Mouse (Mus musculus): ENCODE data around the gene Psmb5.
"Not testable (repeated sequence)": the region's sequence is repeated elsewhere in the genome, so short reads cannot be mapped to it uniquely, and the experiment has no call there.

Gene Psmb5

DNA sequence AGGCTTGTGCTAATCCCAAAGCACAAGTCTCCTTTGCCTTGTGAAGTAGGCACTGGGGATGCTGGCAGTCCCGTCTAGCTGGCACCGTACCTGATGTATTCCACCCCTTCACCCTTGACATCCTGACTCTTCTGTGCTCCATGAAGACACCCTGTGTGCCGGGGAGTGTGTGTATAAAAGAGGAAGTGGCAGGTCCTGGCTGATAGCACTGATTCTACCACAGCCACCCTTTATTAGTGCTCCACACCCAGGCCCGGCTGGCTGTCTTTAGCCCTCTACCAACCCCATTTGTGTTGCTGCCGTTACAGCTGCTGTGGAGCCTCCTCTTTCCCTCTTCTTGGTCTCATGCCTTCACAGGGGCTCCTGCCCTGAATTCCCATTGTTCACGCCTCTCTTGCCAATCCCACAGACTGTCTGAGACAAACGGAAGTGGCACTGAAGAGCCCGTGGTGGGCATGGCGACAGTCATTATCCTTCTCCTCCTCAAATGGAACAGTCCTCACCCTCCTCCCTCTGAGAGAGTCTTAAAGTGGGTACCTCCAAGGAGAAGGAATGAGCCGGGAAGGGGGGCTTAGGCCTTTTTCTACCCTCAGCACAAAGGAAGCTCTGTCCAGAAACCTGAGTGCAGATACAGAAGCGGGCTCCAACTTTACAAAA lies 12.9 kb upstream of the Psmb5 start:
- DNase-seq (ENCODE audit: low spot score) = no peak

DNA sequence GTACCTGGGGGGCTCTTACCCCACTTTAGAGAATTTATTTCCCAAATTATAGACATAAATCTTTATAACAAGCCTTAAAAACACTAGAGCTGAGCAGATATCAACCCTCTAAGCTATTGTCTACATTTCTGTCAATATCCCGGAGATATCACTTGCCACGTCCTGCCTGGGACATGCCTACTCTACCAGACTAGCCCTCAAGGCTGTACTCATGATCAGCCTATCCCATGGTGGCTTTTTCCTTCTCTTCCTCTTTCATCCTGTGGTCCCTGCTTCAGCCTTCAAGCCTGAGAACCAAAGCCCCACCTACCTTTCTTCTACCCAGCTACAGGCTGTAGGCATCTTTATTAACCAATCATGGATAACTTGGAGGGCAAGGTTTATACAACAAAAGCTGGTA lies 12.0 kb upstream of the Psmb5 start:
- no peak for DNase-seq (ENCODE audit: low spot score)

DNA sequence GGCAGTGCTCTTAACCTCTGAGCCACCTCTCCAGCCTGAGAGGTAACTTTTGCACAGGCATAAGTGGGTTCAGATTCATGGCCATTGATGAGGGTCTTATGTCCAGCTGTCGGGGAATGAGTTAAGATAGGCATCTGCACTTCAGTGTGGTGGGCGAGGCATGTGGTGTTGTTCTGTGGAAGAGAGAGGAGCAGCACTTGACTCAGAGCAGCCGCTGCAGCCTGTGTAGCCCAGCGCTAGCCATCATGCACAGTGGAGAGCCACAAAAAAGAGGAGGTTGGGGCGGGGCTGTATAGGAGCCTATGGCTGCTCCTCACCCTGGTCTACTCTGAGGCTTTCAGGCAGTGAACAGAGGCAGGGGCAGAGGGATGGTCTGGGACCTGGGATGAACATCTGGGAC lies 10.3 kb upstream of the Psmb5 start:
- no peak for DNase-seq (ENCODE audit: low spot score)

GRCm38 (mm10) chr14:54624976-54625375 lies 7.2 kb upstream of the Psmb5 start:
- no peak for DNase-seq (ENCODE audit: low spot score)

DNA sequence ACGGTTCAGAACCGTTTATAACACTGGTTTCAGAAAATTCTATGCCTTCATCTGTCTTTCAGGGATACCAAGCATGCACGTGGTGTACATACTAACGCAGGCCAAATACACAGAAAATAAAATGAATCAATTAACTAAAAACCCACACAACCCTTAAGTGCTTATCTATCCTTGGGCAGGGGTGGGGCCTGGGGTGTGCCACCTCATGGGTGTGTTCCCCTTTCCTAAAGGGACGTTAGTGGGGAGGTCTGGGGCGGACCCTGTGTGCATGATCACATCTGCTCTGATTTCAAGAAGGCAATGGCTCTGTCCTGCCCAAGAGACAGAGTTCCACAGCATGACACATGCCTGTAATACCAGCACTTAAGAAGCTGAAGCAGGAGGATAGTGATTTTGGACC lies 5.5 kb upstream of the Psmb5 start:
- no peak for DNase-seq (ENCODE audit: low spot score)

GRCm38 (mm10) chr14:54621133-54621532 lies 3.3 kb upstream of the Psmb5 start, which contains the start of gene Psmb11:
Psmb11 (plus strand) TSS chr14:54621433.
- no peak for DNase-seq (ENCODE audit: low spot score)

DNA sequence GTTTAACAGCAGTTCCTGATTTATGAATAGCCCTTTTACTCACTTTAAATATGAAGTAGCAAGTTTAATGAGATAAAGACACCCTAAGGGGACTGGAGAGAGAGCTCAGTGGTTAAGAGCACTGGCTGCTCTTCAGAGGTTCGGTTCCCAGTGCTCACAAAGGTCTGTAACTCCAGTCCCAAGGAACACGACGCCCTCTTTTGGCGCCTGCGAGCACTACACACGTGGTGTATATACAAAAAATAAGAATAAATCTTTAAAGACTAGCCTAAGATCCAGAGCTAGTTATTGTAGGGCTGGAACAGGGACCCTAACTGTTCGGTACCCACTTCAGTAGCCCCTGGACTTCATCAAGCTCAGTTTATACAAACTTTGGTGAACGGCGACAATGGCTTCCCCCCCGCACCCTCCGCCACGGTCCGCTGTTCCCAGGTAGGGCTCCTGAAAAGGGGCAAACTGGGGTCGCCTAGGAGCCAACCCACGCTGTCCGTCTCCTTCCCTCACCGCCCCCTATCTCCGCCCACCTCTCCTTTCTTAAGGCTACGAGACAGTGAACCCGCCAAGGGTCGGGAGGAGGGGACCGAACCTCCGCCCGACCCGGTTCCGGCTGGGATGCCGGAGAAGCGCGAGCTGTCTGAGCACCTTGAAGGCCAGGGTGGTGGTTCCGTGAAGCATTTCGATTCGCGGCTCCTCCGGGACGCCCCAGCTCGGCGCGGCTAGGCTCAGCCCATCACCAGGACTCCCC lies 498 bp downstream of the Psmb5 start:
- no peak for DNase-seq (ENCODE audit: low spot score)

GRCm38 (mm10) chr14:54616226-54616825 lies 1.5 kb downstream of the Psmb5 start:
- DNase-seq (ENCODE audit: low spot score) = no peak

- not testable (repeated sequence) for DNase-seq (ENCODE audit: low spot score)
These were observed 3.7 kb downstream of the Psmb5 start for GRCm38 (mm10) chr14:54614130-54614529.

DNA sequence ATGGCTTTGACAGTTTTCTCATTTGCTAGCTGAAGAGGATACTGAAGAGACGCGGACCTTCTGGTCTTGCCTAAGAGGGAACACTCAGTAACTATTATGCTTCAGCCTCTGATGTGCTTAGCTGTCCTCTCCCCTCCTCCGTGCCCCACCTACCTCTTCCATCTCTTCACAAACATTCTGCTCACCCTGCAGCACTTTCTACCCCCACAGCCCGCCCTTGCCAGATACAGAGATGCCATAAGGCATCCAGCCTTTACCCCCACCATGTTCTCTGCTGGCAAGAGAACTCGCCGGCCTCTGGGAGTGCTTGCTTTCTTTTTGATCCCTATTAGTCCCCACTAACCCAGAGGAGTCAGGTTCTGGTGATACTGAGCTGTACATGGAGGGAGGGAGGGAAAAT lies 7.2 kb downstream of the Psmb5 start:
- no peak for DNase-seq (ENCODE audit: low spot score)

GRCm38 (mm10) chr14:54609962-54610361 lies 7.9 kb downstream of the Psmb5 start:
- no peak for DNase-seq (ENCODE audit: low spot score)

DNA sequence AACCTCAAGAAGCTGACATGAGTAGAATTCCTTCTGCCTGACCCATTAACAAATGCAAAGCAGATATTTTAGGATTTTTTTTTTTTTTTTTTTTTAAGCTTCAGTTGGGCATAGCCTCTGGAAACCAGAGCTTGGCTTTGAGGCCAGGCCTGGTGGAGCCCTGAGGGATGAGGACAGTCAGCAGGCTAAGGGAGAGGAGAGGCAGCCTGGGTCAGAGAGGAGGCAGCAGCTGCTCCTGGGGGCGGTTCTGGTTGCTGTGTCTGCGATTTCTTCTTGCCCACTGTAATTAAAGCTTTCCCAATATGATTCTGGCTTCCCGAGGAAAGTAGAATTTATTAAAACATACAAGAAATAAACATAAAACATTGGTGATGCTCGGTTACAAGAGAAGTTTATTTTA lies 8.6 kb downstream of the Psmb5 start:
- no peak for DNase-seq (ENCODE audit: low spot score)

DNA sequence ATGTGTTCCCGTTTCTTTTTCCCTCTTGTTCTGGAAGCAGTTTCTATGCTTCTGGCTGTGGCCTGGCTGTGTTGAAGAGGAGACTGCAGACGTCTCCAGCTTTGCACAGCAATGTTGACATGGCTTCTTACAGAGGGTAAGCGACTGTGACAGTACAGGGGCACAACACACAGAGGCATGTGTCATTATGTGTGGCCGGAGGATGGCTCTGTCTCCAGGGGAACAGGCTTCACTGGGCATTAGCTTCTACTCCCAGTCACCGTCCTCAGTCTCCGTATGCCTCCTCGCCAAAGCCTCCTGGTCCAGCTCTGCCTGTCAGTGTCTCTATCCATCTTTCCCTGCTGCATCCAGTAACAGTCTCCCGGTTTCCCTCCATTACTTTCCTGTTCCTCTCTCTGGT lies 10.6 kb downstream of the Psmb5 start:
- no peak for DNase-seq (ENCODE audit: low spot score)

DNA sequence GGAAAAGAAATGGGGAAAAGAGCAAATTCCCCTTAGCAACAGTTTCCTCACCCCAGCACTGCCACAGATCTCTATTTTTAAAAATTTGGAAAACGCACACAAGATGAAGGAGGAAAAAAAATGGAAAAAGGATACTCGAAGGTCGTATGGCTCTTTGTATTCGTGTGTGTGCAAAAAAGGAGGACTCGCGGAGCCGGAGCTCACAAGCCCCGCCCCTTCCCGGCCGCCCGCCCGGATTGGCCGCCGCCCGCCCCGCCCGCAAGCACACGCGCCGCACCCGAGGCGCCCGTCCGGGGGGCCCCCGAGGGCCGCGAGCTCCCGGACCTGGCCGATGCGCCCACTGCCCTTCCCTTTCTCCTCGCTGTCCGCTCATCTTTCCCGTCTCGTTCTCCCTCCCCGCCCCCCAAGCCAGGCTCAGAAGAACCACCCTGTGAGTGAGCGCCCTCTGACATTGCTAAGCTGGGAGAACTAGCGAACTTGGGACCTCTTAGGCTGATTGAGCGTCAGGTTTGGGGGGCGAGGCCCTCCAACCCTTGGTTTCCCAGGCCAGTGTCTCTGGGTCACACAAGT lies 12.0 kb downstream of the Psmb5 start, which contains the start of gene 4931414P19Rik:
Gene 4931414P19Rik (minus strand): TSS at position 242 of the 570 bp plus-strand sequence.
- peak; percentile 88 for DNase-seq (ENCODE audit: low spot score)

DNA sequence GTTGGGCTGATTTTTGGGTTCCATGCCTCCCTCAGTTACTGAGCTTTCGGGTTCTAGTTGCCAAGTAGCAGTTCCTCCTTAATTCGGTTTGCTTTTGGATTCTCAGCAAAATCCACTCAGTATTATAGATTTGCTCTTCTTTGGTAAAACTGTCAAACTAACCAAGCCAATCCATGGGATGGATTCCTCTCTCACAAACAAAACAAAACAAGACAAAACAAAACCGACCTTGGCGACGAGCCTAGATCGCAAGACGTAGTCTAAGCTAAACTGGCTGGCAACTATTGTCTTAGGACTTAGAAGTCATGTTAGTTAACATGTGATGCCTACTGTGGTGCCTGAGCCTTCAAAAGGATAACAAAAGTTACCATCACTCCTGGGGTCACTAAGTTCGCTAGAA lies 14.1 kb downstream of the Psmb5 start:
- no peak for DNase-seq (ENCODE audit: low spot score)

DNA sequence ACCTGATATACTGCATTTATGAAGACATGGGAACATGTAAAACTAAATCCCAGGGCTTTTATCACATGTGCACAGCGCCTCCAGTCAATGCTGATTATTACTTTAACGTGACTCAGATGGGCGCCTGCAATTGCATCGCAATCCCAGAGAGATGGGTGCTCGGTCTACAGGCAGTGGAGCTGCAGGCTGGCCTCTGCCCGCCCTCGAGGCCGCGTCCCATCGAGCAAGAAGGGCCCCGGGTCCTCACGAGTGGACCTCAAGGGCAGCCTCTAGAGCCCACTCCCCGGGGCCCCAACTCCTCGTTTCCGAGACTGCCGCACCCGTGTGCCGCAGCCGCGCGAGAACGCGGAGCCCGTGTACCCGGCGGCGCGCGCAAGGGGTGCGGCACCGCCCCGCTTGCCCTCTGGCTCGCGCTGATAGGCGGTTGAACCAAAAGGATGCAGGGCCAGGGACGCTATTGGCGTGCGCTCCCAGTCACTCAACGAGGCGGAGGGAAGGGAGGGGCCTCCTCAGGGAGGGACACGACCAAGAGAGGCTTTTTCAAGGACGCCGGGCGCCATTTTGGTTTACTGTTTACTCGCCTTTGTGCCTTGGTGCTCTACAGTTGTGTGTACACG lies 14.7 kb downstream of the Psmb5 start:
- DNase-seq (ENCODE audit: low spot score) = peak; percentile 98

- no peak for DNase-seq (ENCODE audit: low spot score)
These were observed 15.2 kb downstream of the Psmb5 start for GRCm38 (mm10) chr14:54602613-54603012.

- no peak for DNase-seq (ENCODE audit: low spot score)
These were observed 16.2 kb downstream of the Psmb5 start for GRCm38 (mm10) chr14:54601601-54602000.

DNA sequence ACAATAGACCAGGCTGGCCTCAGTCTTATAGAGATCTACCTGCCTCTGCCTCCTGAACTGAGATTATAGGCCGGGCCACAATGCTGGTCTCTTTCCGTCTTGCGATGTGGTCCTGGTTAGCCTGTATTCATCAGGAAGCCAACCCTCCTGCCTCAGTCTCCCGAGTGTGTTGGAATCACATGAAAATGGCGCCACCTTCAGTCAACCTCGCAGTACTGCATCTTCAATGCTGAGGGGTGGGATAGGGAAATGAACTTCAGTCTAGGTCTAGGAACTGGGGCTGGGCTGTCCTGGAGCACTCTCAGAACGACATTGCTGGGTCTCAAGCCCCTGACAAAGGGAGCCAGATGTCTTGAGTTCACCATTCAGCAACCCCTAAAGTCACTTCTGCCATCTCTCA lies 20.7 kb downstream of the Psmb5 start:
- no peak for DNase-seq (ENCODE audit: low spot score)

- no peak for DNase-seq (ENCODE audit: low spot score)
These were observed 23.0 kb downstream of the Psmb5 start for GRCm38 (mm10) chr14:54594631-54595414.

- DNase-seq (ENCODE audit: low spot score) = no peak
These were observed 23.8 kb downstream of the Psmb5 start for GRCm38 (mm10) chr14:54594055-54594454.

Measured in testis, postnatal 14 days (tissue).